Mouse (Mus musculus) neutrophil, adult 59 days (primary cell): ENCODE measurements around the gene Cyb561. TPM values are rescaled to one million over a fixed set of nuclear protein-coding genes. Genes with fewer than 3 reads are reported as not detected.

ENCODE experiments used
- total RNA-seq, 2 experiments: library from RNA; stranded (reverse); gene quantifications; 1 replicate in 1 of 2; 2 replicates in 1 of 2; pipeline ENCODE4 v1.2.4; 2023

Cyb561 gene
- under 1 TPM in 1 of 2 experiments, not detected in 1; 0.84 TPM for total RNA-seq

GRCm38 (mm10) chr11:105952911-105953386 lies at the start of gene Cyb561:
Cyb561 (minus strand) TSS chr11:105953336.

GRCm38 (mm10) chr11:105994375-105994774 lies 41.2 kb upstream of the Cyb561 start, which contains the start of gene Ace3:
Ace3 (plus strand) TSS chr11:105994675.

GRCm38 (mm10) chr11:105967741-105968574 lies 14.8 kb upstream of the Cyb561 start, which contains the start of gene Ace:
Ace (plus strand) TSS chr11:105967945.

Other genes starting within 250 kb of the Cyb561 start
- gene Ace, start 14.6 kb upstream of the Cyb561 start, total RNA-seq = 1 to 10 TPM; 2.2 to 2.4 TPM
- not detected for gene Ace3, start 41.3 kb upstream of the Cyb561 start, total RNA-seq
- not detected for gene Kcnh6, start 54.8 kb upstream of the Cyb561 start, total RNA-seq
- 10 to 100 TPM; 48.1 to 54.6 TPM for gene Dcaf7, start 83.5 kb upstream of the Cyb561 start, total RNA-seq
- gene Taco1, start 112.7 kb upstream of the Cyb561 start, total RNA-seq = 1 to 10 TPM; 5.8 to 5.9 TPM
- 100 to 1,000 TPM; 195 to 202 TPM for gene Map3k3, start 131.3 kb upstream of the Cyb561 start, total RNA-seq
- gene Gm10840, start 207.5 kb upstream of the Cyb561 start, total RNA-seq = 1 to 10 TPM; 1.7 to 5.7 TPM
- gene Limd2, start 207.5 kb upstream of the Cyb561 start, total RNA-seq = 100 to 1,000 TPM; 442 to 451 TPM
- gene Strada, start 248.8 kb upstream of the Cyb561 start, total RNA-seq = 10 to 100 TPM; 21.5 to 24.7 TPM